Mouse (Mus musculus): ENCODE results near the gene Ugt1a1.
A peak's percentile ranks its signal among the peaks of the same experiment; 100 is the strongest.
"Not testable (repeated sequence)": the region's sequence is repeated elsewhere in the genome, so short reads cannot be mapped to it uniquely, and the experiment has no call there.

Ugt1a1 gene

DNA sequence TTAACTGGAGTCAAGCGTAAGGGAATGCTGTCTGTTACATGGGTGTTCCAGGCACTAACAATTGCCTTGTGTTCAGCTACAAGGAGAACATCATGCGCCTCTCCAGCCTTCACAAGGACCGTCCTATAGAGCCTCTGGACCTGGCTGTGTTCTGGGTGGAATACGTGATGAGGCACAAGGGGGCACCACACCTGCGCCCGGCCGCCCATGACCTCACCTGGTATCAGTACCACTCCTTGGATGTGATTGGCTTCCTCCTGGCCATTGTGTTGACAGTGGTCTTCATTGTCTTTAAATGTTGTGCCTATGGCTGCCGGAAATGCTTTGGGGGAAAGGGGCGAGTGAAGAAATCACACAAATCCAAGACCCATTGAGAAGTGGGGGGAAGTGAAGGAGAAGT, 6.3 kb downstream of the Ugt1a1 start:
- DNase-seq (ENCODE audit: low spot score in 2 of 2) = peak in 1 of 2 experiments; percentile 11

DNA sequence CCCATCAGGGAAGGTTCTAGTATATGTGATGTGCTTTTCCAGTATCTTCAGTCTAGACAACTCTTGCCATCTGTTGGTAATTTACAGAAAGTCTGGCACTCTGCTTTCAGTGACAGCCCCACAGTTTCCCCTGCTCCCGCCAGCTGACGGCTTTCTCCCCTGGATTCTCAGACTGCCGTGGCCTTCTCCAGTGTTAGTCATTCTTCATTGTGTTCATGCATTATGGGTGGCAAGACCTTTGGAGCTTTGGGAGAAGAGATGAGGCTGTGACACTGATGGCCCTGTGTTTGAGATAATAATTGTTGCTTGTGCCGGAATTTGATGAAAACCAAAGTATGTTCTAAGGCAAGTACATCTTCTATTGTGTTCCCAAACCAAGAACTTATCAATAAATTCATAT, 6.8 kb downstream of the Ugt1a1 start:
- no peak for DNase-seq (ENCODE audit: low spot score in 2 of 2)

DNA sequence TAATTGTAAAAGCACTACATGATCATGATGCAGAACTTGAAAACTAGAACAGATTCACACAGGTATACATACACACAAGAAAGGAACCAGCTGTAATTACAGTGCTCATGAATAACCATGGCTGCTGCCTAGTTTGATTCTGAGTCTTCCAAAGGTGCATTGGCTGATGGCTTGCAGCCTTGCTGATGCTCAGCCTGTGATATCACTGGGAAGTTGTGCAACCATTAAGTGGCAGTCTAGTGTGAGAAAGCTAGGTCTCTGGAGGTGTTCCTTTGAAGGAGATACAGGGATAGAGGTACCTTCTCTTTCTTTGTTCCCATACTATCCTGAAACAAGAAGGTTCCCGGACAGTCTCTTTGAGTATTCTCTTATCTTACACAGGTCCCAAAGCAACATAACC, 7.3 kb downstream of the Ugt1a1 start:
- DNase-seq (ENCODE audit: low spot score in 2 of 2) = no peak

DNA sequence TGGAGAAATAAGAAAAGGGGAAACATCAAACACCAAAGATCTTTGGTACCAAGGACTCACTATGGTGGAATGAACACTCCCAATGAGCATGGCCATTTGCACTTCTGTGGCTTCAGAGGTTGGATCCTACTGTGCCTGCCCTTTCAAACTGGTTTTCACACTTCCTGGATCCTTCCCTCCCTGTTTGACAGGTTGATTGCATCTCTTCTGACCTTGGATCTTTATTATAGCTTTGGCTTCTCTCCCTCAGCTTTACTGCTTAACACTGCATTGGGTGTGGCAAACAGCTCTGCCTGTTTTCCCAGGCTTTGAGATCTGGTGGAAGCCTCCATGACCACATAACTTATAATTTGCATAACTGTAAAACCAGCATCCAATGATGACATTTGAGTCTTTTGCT, 8.6 kb downstream of the Ugt1a1 start:
- DNase-seq (ENCODE audit: low spot score in 2 of 2) = no peak

DNA sequence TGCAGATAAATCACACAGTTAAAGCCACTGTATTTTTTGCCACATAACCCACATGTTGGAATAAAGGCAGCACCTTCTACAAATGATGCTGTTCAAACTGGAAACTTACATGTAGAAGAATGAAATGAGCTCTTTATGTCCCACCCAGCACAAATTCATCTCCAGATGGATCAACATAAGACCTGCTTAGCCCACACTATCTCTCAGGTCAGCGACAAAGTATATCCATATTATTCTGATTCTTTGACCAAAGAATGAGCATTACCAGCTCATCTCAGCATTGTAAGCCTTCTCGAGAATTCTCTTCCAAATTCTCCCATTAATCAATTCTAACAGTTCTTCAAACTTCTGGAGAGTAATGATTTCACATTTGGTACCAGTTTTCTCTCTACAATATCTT, 10.5 kb downstream of the Ugt1a1 start:
- no peak for DNase-seq (ENCODE audit: low spot score in 2 of 2)

DNA sequence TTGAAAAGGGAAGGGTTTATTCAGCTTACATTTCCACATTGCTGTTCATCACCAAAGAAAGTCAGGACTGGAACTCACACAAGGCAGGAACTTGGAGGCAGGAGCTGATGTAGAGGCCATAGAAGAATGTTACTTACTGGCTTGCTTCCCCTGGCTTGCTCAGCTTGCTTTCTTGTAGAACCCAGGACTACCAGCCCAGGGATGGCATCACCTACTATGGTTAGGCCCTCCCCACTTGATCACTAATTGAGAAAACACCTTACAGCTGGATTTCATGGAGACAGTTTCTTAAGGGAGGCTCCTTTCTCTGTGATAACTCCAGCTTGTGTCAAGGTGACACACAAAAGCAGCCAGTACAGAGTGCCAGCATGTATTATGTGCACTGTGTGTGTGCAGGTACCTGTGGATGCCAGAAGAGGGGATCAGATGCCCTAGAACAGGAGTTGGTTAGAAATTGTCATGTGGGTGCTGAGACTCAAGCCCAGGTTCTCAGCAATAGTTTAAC, 11.3 kb downstream of the Ugt1a1 start:
- not testable (repeated sequence) for DNase-seq (ENCODE audit: low spot score in 2 of 2)

DNA sequence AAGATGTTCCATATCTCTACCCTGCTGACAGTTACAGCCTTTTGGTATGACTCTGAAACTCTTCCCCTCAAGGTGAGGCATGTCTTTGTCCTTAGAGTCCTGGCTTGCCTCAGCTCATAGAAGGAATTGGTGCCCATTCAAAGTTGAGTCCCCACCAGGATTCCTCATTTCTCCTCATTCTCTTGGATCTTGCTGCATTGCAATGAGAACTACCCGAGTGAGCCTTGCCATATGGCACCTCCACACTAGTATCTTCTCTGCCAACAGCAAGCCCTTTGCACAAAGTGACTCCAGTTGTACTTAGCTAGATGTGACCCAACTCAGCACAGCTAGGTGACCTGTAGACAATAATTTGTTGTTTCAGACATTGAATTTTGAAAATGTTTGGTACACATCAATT, 11.8 kb downstream of the Ugt1a1 start:
- peak in 1 of 2 experiments; percentile 8 for DNase-seq (ENCODE audit: low spot score in 2 of 2)

DNA sequence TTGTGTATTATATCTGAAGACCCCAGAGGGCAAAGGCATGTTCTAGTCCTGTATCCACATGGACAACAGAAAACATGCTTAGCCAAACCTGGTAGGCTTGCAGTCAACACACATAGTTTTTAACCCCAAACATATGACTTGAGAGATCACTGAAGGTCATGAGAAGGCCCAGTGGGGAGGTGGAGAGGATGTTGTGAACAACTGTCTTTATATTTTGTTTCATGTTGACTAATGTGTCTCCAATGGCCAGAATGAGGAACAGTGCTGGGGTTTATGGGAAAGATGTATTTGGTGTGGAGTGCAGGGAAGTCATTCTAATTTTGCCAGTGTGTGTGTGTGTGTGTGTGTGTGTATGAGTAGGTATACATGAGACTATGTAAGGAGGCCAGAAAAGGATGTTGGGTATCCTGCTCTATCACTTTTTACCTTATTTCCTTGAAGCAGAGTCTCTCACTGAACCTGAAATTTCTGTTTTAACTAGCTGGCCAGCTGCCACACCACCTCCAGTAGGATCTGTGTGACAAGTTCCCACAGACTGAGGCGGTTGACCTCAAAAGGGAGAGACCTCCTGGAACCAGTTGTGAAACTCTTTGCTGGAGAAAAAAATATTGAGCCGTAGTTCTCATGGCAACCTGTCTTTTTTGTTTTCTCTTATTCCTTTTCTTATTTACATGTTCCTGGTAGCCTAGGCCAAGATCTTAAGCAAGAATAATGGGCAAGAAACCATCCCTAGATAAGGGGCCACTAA, 12.4 kb downstream of the Ugt1a1 start:
- DNase-seq (ENCODE audit: low spot score in 2 of 2) = no peak

DNA sequence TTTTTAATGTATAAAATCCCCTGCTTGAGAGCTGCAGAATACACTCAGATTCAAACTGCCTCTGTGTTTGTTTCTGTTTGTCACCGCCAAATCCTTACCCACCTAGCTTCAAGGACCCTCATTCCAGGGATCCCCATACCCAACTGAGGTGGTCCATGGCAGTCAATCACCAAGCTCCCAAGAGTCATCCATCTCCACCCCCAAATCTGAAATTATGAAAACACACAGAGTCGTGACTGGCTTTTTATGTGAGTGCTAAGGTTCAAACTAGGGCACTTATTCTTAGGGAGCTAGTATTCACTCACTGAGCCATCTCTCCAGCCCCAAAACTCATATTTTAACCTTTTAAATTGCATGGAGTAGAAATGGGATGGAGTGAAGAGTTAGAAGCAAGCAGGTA, 13.5 kb downstream of the Ugt1a1 start:
- DNase-seq (ENCODE audit: low spot score in 2 of 2) = not testable (repeated sequence)

DNA sequence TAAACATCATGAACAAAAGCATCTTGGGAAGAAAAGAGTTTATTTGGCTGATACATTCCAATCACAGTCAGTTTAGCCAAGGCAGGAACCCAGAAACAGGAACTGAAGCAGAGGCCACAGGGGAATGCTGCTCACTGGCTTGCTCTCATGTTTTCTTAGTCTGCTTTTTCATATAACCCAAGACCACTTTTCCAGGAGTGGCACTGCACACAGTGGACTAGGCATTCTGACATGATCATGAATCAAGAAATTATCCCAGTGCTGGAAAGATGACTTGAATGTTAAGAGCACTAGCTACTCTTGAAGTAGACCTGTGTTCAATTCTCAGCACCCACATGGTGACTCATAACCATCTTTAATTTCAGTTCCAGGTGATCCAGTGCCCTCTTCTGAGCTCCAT, 14.0 kb downstream of the Ugt1a1 start:
- DNase-seq (ENCODE audit: low spot score in 2 of 2) = no peak

DNA sequence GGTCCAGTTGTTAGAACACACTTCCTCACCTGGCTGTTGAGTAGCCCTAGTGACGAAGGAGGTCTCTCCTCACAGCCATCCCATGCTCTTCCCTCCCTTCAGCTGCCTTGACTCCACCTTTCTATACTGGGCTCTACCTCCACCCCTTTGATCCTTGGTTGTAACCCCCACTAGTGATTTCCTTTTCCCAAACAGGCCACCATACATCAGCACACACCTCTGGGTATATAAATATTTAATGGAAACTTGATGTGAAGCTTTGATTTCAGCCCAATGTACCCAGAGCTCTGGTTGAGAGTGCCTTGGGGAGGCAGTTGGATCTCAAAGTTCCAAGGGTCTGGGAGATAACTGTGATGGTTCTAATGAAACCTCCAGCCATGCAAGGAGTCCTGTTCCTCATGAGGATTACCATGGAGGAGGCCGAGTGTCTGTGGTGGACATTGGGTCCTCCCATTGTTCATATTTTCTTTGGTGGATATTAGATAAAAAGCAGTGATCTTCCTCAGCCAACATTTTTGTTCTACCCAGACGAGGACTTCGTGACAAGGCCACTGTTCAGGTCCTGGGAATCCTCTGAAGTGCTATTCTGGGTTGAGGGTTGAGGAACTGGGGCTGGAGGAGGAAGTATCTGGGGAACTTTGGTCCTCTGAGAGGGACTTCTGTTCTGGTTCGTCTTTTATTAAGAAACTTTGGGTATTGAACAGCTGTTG, 15.1 kb downstream of the Ugt1a1 start, which contains the start of gene Mroh2a:
TSS of gene Mroh2a (plus strand) at position 317 of the 710 bp plus-strand sequence.
- DNase-seq (ENCODE audit: low spot score in 2 of 2) = peak in 1 of 2 experiments; percentile 19

DNA sequence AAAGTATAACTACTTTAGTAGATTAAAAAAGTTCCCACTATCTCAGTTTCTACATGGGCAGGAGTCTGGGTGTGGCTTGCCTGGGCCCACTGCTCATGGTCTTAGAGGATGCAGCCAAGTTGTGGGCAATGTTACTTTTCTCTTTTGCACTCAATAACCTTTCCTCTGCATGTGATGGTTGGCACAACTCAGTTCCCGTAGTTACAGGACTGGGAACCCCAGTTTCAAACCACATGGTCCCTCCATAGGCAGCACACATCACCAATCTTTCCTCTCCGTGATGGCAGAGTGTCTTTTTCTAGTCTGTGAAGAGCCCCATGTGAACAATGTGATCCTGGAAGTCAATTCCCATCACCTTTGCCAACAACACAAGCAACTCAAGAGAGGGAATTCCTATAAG, 15.7 kb downstream of the Ugt1a1 start:
- no peak for DNase-seq (ENCODE audit: low spot score in 2 of 2)

DNA sequence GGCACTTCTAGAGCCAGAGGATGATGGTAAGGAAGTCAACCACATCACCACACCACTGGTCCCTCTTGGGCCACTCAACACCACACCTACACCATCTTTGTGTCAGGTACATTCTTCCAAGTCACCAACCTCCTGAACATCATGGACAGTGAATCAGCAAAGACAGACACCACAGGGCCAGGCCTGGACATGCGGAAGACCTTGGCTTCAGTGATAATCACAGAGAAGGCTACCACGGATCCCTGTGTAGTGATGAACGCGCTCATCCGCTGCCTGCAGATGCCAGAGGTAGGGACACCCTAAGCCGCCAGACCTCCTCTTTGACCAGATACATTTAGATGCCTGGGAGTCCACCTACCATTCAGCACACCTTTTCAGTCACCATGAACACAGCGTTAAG, 16.4 kb downstream of the Ugt1a1 start:
- DNase-seq (ENCODE audit: low spot score in 2 of 2) = peak in 1 of 2 experiments; percentile 7

DNA sequence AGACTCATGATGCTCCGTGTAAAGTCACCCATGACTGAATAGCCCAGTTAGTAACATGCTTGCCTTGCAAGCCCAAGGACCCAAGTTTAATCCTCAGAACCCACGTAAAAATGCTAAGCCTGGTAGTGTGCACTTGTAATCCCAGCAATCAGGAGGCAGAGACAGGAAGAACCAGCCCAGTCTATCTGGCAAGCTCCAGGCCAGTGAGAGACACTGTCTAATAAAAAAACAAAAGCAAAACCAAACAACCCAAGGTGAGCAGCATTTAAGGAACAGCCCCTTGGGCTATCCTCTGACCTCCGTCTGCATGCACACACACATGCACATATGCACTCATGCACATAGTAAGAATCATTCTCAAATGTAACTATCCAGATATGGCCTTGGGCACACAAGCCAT, 17.8 kb downstream of the Ugt1a1 start:
- DNase-seq (ENCODE audit: low spot score in 2 of 2) = no peak

DNA sequence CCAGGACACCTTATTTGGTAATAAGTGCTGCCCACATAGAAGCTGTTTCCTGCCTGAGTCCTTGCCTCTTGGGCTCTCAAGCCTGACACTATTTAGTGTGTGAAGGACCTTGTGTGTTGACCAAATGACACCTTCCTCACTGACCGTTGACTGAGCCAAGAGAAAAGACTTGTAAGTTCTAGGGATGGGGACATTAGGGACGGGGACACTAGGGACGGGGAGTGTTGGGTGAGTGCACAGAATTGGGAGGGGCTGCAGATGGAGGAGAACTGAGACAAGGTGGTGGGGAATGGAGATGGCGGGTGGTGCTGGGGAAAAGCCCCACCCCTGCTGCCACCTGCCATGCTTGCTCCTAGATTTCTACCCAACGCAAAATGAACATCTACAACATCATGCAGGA, 18.2 kb downstream of the Ugt1a1 start:
- DNase-seq (ENCODE audit: low spot score in 2 of 2) = no peak

DNA sequence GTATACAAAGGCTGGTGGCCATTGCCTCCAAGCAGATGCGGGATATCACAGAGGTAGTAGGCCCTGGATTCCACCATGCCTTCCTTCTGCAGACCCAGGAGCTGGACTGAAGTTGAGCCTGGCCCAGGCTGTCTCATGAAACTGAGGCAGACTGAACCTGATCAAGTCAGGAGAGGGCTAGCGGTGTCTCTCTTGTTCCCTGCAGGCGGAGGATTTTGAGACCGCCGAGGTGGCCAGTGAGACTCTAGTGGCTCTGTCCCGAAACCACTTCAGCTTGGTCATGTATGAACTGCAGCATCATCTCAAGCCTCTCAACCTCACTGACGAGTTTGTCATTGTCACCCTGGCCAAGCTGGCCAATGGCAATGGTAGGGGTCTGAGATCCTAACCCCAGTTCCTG, 18.7 kb downstream of the Ugt1a1 start:
- no peak for DNase-seq (ENCODE audit: low spot score in 2 of 2)

DNA sequence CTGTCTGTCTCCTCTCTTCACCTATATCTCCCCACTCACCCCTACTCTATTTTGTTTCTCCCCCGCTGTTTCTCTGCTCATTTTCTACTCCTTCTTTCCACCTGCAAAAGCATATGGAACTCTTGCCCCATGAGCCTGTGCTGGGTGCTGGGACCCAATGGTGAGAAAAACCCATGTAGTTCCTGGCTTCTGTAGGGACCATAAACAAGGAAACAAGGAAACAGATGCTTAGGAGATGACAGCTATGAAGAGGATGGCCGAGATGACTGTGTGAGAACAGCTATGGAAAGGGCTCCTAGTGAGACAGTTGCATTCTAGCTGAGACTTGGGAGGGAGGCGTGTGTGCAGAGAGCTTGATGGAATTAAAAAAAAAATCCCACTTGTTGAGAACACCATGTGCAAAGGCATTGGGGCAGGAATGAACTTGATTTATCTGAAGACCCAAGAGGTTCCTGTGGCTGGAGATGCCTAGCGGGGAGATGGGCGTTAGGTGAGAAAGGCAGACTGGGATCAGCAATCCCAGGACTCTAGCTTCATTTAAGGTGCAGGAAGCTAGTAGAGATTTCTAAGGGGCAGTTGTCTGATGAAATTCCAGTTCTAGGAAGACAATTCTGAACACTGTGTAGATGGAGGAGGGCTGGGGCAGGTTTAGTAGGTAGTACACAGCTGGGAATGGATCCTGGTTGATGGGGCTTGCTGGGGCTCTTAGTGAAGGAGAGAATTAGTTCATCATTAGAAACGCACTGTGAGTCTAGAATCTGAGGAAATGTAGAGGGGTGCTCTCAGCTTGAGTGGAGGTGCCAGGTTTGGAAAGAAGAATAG, 19.4 kb downstream of the Ugt1a1 start:
- DNase-seq (ENCODE audit: low spot score in 2 of 2) = no peak

DNA sequence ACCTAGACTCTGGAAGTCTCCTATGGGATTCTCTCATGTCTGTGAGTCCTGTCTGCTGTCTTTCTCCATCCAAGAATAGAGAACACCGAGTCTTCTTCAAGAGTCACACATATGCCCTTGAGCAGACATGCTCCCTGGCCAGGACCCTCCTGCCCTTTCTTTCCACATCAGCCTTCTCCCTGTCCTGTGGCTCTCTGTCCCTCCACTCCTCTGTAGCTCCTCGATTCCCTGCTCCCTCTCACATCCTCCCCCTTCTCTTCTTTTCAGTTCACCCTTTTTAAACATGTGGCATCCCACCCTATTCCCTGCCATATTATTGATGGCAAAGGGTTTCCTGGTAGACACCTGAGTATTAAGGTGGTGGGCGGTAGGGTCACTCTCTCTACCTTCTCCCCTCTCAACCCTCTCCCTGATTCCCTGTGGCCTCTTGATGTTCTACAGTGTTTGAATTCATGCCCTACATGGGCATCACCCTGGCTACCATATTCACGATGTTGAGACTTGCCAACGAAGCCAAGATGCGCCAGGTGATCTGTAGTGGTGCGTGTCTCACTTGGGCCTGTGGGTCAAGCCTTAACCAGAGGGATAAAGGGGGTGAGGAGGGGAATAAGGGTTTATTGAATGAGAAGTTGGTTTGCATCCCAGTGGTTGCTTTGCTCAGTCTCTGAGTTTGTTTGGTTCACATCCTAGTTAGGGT, 20.2 kb downstream of the Ugt1a1 start:
- no peak for DNase-seq (ENCODE audit: low spot score in 2 of 2)

DNA sequence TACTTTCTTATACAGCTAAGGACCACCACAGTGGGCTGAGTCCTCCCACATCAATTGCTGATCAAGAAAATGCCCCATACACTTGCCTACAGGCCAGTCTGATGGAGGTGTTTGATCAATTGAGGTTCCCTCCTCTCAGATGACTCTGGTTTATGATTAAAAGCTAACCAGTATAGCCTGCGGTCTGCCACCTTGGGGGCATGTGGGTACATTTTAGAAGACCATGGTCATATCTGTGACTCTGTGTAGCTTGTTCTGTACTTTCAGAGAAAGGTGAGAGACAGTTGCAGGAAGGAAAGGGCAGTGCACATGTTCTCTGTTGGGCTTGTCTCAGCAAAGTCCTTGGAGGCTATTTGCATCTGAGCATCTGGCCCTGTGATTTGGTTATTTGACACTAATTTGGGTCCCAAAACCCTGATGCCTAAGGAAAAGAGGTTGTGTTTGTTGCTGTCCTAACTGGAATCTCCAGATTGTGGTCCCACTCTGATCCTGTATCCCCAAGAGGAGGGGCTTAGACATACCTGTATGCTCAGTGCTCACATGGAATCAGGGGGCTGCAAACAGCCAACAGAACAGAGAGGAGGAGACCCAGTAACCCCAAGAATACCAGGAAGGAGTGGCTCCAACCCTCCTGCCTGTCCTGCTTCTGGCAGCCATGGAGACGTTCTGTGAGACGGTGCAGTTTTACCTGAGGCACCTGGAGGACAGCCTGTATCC, 21.1 kb downstream of the Ugt1a1 start:
- no peak for DNase-seq (ENCODE audit: low spot score in 2 of 2)

DNA sequence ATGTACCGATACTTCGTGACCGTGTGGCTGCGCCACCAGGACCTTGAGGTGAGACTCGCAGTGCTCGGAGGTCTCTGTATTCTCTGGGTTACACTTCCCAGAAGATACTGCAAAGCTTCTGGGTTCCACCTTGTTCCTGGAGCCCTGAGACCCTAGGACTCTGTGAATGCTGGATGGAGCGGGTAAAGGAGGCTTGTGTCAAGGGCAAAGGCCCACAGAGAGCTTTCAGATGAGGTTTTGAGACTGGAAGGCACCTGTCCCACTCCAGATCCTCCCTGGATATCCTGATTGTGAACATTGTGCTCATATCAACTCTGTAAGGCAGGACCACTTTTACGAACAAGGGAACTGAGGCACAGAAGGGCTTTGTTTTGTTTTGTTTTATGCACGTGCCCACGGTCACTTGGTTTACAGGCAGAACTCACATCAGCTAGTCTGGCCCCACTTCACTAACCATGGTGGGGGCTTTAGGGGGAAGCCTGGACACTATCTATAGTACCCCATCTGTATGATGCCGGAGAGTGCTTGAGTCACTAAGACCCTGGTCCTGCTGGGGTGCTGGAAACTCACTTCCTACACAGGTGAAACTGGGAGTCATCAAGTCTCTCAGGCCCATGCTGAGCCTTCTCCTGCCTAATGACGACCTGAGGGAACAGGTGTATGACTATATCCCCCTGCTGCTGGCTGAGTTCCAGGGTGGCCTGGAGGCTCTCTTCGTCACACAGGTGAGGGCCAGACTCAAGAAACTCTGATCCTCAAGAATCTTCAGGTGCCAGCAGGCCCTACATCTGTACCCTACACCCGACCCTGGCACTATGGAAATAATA, 21.9 kb downstream of the Ugt1a1 start:
- no peak for DNase-seq (ENCODE audit: low spot score in 2 of 2)

Data from frontal cortex, postnatal 10 days (tissue).